Mouse (Mus musculus): ENCODE data around the gene Il21r.

DNA sequence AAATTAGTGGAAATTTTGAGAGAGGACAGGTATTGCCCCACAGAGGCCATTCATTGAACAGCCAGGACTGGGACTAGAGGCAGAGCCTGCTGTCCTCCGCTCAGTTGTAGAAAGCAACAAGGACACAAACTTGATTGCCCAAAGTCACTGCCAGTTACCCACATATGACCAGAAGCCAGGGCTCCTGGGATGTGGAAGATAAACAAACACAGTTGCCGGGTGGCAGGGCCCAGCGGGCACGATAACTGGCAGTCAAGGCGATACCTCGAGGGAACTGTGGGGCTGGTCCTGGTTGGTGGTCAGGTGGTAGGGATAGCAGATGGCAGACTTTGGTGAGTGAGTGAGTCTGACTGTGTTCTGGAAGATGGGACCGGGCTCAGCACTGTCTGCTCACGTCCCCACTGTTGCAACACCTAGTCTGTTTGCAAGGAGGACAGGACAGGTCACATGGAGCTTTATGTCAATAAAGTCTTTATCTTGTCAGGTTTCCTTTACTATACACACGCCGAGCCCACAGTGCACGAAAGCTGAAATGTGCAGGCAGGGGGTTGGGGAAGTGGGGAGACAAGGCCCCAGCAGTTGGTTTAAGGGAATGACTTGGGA, 25.6 kb upstream of the Il21r start:
- TF ChIP-seq EP300 (IDR thresholded peaks at IDR 0.05; ENCODE audit: low read depth) (no peak), CTCF (IDR thresholded peaks at IDR 0.05; ENCODE audit: low read depth) (no peak)
